Mouse (Mus musculus) mature B cell (primary cell): ENCODE results near the gene Stk10.
"Not testable (repeated sequence)": the region's sequence is repeated elsewhere in the genome, so short reads cannot be mapped to it uniquely, and the experiment has no call there.

Experiments used
- in situ Hi-C: fragments of 300-500 bp; cut with MboI; formaldehyde crosslinking; loops from 2 replicates; pipeline ENCODE4 v1.14.3; 2019

The Stk10 gene

DNA sequence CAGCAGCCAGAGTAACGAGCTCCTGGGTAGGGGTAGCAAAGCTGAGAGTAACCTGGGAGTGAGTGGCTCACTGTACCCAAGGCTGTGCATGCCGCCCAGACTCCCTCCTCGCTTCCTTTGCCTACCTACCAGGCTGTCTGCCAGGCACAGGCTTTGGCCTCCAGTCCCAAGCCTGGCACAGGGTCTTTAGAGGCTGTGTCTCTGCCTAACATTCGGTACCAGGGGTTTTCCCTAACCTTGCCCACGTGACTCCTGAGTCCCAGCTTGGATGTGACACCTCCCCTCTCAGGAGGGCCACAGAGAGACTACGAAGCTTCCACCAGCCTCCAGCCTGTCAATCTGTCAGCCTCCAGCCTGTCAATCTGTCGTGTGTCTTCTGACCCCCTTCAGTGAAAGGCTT lies 60.0 kb downstream of the Stk10 start:
- in situ Hi-C loops, result loop anchor here (10.0 to 25.0 kb wide), 2 partner anchors 58 to 131 kb away; partner anchors contain the start of genes Efcab9, Stk10 and Ubtd2

GRCm38 (mm10) chr11:32594122-32594521 lies 61.0 kb downstream of the Stk10 start:
- in situ Hi-C loops, result loop anchor here (10.0 to 25.0 kb wide), 2 partner anchors 59 to 132 kb away; partner anchors contain the start of genes Efcab9, Stk10 and Ubtd2

GRCm38 (mm10) chr11:32600371-32600770 lies 67.3 kb downstream of the Stk10 start:
- in situ Hi-C loops, result no loop called here

DNA sequence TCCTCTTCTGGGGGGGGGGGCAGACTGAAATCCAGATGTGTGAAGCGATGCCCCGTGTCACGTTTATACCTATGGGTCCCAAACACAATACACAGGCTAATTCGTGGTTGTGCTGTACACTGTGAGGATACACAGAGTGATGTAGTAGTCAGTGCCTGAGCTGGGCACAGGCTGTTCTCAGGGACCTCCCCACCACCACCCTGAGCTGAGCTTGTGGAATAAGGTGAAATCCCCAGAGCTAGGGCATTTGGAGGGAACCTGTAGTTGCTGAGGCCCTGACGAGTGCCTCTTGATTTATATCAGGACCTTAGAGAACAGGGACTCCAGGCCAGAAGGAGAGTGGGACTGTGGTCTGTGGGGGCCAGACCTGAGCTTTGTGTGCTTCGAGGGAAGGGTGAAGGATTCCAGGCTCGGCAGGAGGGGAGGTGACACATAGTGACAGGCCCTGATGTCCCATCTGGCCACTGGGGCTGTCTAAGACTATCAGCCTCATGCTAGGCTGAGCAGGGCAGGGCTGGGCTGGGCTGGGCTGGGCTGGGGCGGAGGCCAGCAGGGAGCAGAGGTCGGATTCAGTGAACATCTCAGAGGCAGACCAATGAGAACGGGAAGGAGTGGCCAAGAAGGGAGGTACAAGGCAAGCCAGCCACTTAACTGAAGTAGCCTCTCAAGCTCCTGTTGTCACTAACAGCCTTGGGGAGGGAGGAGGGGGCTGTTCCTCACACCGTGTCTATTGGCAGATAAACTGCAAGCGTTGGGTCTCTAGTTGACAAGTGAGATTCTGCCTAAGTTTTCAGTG lies 68.6 kb downstream of the Stk10 start:
- in situ Hi-C loops, result no loop called here

DNA sequence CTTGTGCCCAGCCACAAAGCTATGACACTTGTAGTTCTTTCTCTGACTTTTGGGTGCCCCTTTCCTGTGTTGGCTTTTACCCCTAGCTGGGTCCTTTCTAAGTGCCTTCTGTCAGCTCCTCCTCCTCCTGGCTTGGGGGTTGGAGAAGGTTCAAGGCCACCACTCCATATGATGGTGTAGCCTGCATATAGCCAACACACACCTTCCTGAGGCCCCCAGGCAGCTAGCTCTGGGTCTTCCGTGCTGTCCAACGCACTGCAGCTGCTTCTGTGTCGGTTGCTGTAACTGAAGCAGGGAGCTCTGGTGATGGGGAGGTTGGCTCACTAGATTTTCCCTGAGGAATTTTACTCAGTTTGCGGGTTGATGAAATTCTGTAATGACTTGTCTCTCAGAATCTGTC lies 71.6 kb downstream of the Stk10 start:
- in situ Hi-C loops, result no loop called here

GRCm38 (mm10) chr11:32605131-32605860 lies 72.2 kb downstream of the Stk10 start:
- in situ Hi-C loops, result no loop called here

- in situ Hi-C loops, result no loop called here
Measured at GRCm38 (mm10) chr11:32605907-32606306, 72.8 kb downstream of the Stk10 start.

DNA sequence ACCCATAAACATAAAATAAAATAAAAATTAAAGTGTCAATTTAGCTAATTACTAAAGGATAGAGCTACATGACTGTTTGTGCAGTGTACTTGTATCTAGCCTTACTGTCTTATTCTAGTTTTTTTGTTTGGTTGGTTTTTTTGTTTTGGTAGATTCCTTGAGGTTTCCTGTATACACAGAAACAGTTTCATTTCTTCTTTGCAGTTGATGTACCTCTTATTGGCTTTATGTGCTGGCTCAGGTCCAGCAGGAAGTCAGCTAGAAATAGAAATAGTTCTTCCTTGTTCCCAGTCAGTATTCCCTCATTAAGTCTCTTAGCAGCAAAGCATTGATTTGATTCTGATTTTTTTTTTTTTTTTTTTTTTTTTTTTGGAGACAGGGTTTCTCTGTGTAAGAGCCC lies 74.2 kb downstream of the Stk10 start:
- in situ Hi-C loops, result no loop called here

GRCm38 (mm10) chr11:32610616-32611015 lies 77.5 kb downstream of the Stk10 start:
- in situ Hi-C loops, result no loop called here

- in situ Hi-C loops, result no loop called here
Measured at GRCm38 (mm10) chr11:32612304-32612703, 79.2 kb downstream of the Stk10 start.

- in situ Hi-C loops, result no loop called here
Measured at GRCm38 (mm10) chr11:32614463-32614862, 81.4 kb downstream of the Stk10 start.

DNA sequence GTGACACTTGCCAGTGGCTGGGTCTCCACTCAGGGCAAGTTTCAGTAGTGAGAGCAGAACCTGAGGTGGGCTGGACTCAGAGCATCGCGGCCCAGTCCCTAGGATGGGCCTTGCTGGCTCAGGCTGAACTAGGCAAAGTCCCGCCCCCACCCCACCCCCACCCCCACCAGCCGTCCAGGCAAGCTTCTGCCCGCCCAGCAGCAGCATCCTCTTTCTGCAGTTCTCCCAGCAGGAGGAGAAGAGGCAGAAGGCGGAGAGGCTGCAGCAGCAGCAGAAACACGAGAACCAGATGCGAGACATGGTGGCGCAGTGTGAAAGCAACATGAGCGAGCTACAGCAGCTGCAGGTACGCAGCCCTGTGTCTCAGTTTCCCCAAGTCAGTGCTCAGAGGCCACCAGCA lies 82.5 kb downstream of the Stk10 start:
- in situ Hi-C loops, result no loop called here

GRCm38 (mm10) chr11:32616091-32616490 lies 83.0 kb downstream of the Stk10 start:
- in situ Hi-C loops, result no loop called here

GRCm38 (mm10) chr11:32618036-32618435 lies 84.9 kb downstream of the Stk10 start:
- in situ Hi-C loops, result no loop called here

- in situ Hi-C loops, result not testable (repeated sequence)
Measured at GRCm38 (mm10) chr11:32618641-32619040, 85.5 kb downstream of the Stk10 start.

DNA sequence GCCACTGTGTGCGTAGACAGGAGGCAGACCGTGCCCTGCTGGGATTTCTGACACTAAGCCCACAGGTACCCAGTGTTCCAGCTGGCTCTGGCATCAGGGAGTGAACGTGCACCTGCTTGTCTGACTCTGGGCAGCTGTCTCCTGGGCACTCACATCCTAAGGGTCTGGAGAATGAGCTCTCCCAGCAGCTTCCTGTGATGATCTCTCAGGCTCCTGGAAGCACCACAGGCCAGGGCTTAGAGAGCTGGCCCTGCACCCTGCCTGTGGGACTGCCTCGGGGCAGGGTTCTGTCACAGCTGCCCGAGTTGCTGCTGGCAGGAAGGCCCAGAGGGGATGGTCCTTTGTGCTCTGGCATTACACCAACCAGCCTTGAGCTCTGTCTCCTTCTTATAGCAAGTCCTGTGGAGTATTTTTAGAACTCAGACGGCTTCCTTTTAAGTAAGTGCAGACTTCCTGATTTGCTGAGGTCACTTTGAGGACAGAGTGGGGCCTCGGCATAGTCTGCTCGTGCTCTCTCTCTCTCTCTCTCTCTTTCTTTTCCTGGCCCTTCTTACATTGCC lies 86.2 kb downstream of the Stk10 start:
- in situ Hi-C loops, result no loop called here

GRCm38 (mm10) chr11:32619866-32620456 lies 86.9 kb downstream of the Stk10 start:
- in situ Hi-C loops, result no loop called here

GRCm38 (mm10) chr11:32621831-32622478 lies 88.8 kb downstream of the Stk10 start:
- in situ Hi-C loops, result no loop called here

DNA sequence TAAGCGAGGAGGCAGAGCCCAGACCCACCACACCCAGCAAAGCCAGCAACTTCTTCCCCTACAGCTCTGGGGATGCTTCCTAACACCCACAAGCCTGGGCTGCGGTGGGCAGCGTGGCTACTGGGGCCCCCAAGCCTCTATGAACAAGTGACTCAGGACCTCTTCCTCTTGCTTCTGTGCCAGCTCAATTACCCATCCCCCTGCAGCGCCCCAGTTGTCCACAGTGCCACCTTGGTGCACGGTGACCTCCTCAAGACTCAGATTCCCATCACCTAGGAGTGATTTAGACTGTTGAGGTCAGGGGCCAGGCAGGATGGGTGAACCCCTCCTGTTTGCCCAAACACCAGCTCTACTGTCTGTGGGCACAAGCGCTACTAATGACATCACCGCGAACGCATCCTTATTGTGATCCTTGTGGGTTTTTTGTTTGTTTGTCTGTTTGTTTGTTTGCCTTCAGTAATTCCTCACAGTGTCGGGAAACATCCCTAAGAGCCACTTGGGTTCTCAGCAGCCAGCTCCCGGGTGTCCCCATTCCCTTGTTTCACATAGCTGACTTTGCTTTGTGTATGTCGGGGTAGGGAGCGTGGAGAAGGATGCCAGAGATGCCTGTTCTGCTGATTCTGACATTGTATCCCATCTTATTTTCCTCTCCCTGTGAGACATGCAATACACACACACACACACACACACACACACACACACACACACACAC lies 89.5 kb downstream of the Stk10 start:
- in situ Hi-C loops, result no loop called here

DNA sequence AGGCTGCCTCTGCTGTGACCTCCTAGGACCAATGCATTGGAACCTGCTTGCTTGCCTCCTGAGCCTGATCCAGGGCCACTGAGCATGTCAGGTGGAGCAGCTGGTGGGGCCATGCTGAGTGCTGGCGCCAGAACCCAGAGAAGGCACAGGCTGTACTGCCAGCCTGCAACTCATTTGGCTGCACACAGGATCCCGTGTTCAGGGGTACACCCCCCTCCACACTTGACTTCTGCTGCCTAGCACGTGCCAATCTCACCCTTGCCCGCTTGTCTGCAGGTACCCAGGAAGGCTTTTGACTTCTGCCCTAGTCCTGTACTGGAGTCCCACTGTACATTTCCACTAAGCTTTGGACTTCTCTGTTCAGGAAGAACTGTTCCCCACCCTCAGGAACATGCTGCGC lies 90.1 kb downstream of the Stk10 start:
- in situ Hi-C loops, result no loop called here

DNA sequence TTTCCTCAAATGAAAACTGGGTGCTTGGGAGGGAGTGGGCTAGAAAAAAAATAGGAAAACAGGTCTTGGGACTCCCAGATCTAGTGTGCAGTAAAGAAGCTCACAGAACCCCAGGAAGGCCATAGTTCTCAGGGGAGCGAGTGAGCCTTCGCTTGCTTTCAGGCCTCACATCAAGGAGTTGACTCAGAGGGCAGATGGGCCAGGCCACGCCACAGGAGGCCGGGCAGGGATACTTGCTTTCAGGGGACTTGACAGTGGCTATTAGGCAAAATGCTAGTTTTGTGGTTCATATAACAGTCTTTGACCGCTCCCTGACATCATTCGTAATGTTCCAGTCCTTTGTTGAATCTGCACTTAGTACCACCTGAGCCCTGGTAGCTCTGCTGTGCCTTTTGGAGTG lies 90.8 kb downstream of the Stk10 start:
- in situ Hi-C loops, result no loop called here
